Mouse (Mus musculus): ENCODE results near the gene Serpina3k. TPM values are rescaled to one million over a fixed set of nuclear protein-coding genes. Genes with fewer than 3 reads are reported as not detected.
"Not testable (repeated sequence)": the region's sequence is repeated elsewhere in the genome, so short reads cannot be mapped to it uniquely, and the experiment has no call there.

Serpina3k gene
- polyA plus RNA-seq, 1 experiment = not detected

- not testable (repeated sequence) for DNase-seq (ENCODE audit: extremely low spot score in 1 of 2, low spot score in 1 of 2)
Observed at GRCm38 (mm10) chr12:104386878-104387277, 48.6 kb downstream of the Serpina3k start.

- no peak for DNase-seq (ENCODE audit: extremely low spot score in 1 of 2, low spot score in 1 of 2)
Observed at GRCm38 (mm10) chr12:104388477-104388876, 50.2 kb downstream of the Serpina3k start.

- DNase-seq (ENCODE audit: extremely low spot score in 1 of 2, low spot score in 1 of 2) = not testable (repeated sequence)
Observed at GRCm38 (mm10) chr12:104391057-104391456, 52.8 kb downstream of the Serpina3k start.

Other genes starting within 250 kb of the Serpina3k start
- gene Serpina5, start 237.4 kb upstream of the Serpina3k start, polyA plus RNA-seq (2012; rRNA removed) = not detected in 2 replicates
- gene Serpina3a, start 225.8 kb upstream of the Serpina3k start, polyA plus RNA-seq (2012; rRNA removed) = not detected in 2 replicates
- not detected in 2 replicates for gene Serpina3b, start 210.5 kb upstream of the Serpina3k start, polyA plus RNA-seq (2012; rRNA removed)
- 0.06 TPM in 1 of 2 replicates, not detected in the other for gene Serpina3c, start 184.6 kb upstream of the Serpina3k start, polyA plus RNA-seq (2012; rRNA removed)
- 0.06 TPM in 1 of 2 replicates, not detected in the other for gene Serpina3f, start 123.9 kb upstream of the Serpina3k start, polyA plus RNA-seq (2012; rRNA removed)
- 0.24 and 0.27 TPM in 2 replicates for gene Serpina3g, start 102.2 kb upstream of the Serpina3k start, polyA plus RNA-seq (2012; rRNA removed)
- not detected in 2 replicates for gene Serpina3i, start 75.4 kb upstream of the Serpina3k start, polyA plus RNA-seq (2012; rRNA removed)
- not detected in 2 replicates for gene Serpina3j, start 23.9 kb upstream of the Serpina3k start, polyA plus RNA-seq (2012; rRNA removed)
- gene Serpina3m, start within 50 bp of the Serpina3k start, polyA plus RNA-seq (2012; rRNA removed) = not detected in 2 replicates
- 16.9 and 20.1 TPM in 2 replicates for gene Serpina3n, start 68.2 kb downstream of the Serpina3k start, polyA plus RNA-seq (2012; rRNA removed)
- gene Gsc, start 134.8 kb downstream of the Serpina3k start, polyA plus RNA-seq (2012; rRNA removed) = 0.13 TPM in 1 of 2 replicates, not detected in the other

Data from frontal cortex, adult 2 months (tissue).